Mouse (Mus musculus): ENCODE results near the gene Efna5. TPM values are rescaled to one million over a fixed set of nuclear protein-coding genes. Genes with fewer than 3 reads are reported as not detected.

Gene Efna5
- polyA plus RNA-seq, 1 experiment: 1.9 TPM

DNA sequence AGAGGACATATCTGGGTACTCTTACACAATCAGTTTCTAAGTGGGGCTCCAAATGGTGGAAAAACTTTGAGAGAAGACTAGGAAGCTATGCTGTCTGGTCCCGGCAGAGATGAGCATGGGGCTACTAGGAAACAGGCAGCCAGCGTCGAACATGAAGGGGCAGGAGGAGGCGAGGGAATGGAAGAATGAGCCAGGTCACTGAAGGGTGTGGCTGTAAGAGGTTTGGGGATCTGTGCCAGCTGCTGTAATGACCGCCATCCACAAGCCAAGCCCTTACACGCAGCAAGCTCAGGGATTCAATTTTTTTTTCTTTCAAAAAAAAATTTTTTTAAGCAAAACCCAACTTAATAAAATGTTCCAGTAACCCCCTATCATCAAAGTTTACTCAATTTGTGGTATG lies 74.5 kb downstream of the Efna5 start:
- no peak overlapping the region for H3K4me3 ChIP-seq (ENCODE audit: control insufficient read depth, insufficient read depth, low read length)
- no peaks in the 10 kb centered on the region for H3K4me1 ChIP-seq (replicated peaks; ENCODE audit: control insufficient read depth, insufficient read depth, low read length)
- 93% methylated on average over 6 of the region's 6 CpGs for WGBS
- no peak overlapping the region for H3K27ac ChIP-seq (ENCODE audit: control insufficient read depth, insufficient read depth, low read length)
- no peaks in the 10 kb centered on the region for H3K27me3 ChIP-seq (ENCODE audit: control insufficient read depth, insufficient read depth, low read length)
- no peak for DNase-seq
- no peaks in the 10 kb centered on the region for H3K36me3 ChIP-seq (ENCODE audit: control insufficient read depth, insufficient read depth, low read length)
- no peak for TF ChIP-seq CTCF (IDR thresholded peaks at IDR 0.05; ENCODE audit: borderline replicate concordance, control insufficient read depth, extremely low read depth, insufficient read depth, low read length, poor library complexity)
- no peak for TF ChIP-seq POLR2A (IDR thresholded peaks at IDR 0.05; ENCODE audit: control insufficient read depth, extremely low read depth, insufficient read depth, low read length, poor library complexity)

DNA sequence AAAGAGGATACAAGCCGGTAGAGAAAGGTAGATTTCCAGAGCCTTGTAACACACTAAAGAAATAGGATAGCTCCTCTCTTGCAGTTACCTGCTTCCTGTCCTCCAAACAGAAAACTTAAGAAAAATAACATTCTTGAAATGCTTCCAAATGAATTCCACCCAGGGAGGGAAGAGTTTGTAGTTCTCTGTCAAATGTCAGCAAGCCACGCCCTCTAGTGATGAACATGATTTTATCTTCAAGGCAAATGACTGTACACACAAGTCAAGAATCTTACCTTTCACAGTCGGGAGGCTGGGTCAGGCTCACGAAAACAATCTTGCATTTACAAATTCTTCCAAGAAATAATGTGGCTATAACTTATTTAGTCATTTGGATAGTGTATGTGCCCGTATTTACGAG lies 78.4 kb downstream of the Efna5 start:
- H3K27me3 ChIP-seq (ENCODE audit: control insufficient read depth, insufficient read depth, low read length): no peaks in the 10 kb centered on the region
- no peaks in the 10 kb centered on the region for H3K4me1 ChIP-seq (replicated peaks; ENCODE audit: control insufficient read depth, insufficient read depth, low read length)
- no peaks in the 10 kb centered on the region for H3K36me3 ChIP-seq (ENCODE audit: control insufficient read depth, insufficient read depth, low read length)
- H3K4me3 ChIP-seq (ENCODE audit: control insufficient read depth, insufficient read depth, low read length): no peak overlapping the region
- no peak overlapping the region for H3K27ac ChIP-seq (ENCODE audit: control insufficient read depth, insufficient read depth, low read length)
- no peak for TF ChIP-seq CTCF (IDR thresholded peaks at IDR 0.05; ENCODE audit: borderline replicate concordance, control insufficient read depth, extremely low read depth, insufficient read depth, low read length, poor library complexity)
- TF ChIP-seq POLR2A (IDR thresholded peaks at IDR 0.05; ENCODE audit: control insufficient read depth, extremely low read depth, insufficient read depth, low read length, poor library complexity): no peak
- no peak for DNase-seq
- WGBS: 76% methylated on average over 6 of the region's 6 CpGs

DNA sequence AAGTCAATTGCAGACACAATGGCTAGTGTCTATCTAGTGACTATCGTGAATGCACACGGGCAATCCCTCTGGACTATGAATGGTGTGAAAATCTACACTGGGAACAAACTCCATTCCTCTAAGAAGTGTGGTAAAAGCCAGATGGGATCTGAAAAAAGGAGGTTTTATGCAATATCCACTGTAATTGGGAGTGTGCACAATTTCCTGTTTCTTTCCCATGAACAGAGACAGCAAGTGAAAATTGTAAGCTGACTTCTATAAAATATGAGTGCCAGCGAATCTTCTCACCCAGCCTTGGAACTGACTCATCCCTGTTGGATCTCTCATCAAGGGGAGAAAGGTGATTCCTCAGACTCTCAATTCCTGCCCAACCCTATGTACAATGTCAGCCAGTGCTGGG lies 83.8 kb downstream of the Efna5 start:
- Histone ChIP-seq H3K27ac (ENCODE audit: control insufficient read depth, insufficient read depth, low read length) (no peak overlapping the region), H3K4me3 (ENCODE audit: control insufficient read depth, insufficient read depth, low read length) (no peak overlapping the region), H3K4me1 (replicated peaks; ENCODE audit: control insufficient read depth, insufficient read depth, low read length) (no peaks in the 10 kb centered on the region), H3K27me3 (ENCODE audit: control insufficient read depth, insufficient read depth, low read length) (no peaks in the 10 kb centered on the region), H3K36me3 (ENCODE audit: control insufficient read depth, insufficient read depth, low read length) (no peaks in the 10 kb centered on the region)
- 95% methylated on average over 3 of the region's 3 CpGs for WGBS
- no peak for DNase-seq
- no peak for TF ChIP-seq CTCF (IDR thresholded peaks at IDR 0.05; ENCODE audit: borderline replicate concordance, control insufficient read depth, extremely low read depth, insufficient read depth, low read length, poor library complexity)
- TF ChIP-seq POLR2A (IDR thresholded peaks at IDR 0.05; ENCODE audit: control insufficient read depth, extremely low read depth, insufficient read depth, low read length, poor library complexity): no peak

DNA sequence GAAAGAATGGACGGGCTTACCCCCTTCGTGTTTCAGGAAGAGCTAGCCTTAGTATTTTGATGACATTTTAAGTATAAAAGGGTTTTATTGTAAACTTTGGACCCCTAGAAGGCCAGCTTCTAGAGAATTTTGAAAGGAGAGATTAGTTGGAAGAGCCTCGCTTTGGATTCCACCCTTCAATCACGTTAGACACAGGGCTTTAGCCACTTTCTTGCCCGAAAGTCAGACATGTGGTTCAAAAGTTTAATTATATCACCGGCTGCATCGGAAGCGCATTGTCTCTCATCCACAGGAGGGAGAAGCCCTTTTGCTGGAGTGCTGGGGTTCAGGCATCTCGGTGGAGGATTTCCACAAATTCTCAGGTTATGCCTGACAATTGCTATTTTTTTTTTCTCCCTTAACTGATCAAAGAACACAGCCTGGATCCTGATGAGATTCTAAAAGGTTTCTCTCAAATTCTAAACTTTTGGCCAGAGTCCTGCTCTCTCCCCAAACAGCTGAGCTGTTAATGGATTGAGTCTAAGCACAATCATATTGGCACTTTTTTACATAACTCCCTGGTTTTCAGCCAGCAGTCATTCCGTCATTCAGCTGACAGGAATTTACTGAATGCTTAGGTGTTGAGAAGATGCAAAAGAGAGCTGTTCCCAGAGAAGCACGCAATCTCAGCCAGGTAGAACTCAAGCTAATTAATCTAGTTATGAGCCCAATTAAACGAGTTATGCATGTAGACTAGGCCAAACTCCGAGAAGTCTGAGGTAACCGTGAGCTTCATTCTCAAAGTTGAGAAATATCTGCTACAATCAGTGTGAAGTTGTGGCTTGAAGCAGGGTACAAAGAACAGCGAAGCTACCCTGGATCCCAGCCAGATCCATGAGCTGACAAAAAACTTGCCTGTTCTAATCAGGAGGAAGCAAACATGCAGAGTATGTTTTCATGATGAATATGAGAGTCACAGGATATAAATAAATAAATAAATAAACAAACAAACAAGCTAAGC lies 91.5 kb downstream of the Efna5 start:
- no peaks in the 10 kb centered on the region for H3K36me3 ChIP-seq (ENCODE audit: control insufficient read depth, insufficient read depth, low read length)
- no peaks in the 10 kb centered on the region for H3K27me3 ChIP-seq (ENCODE audit: control insufficient read depth, insufficient read depth, low read length)
- H3K4me3 ChIP-seq (ENCODE audit: control insufficient read depth, insufficient read depth, low read length): no peak overlapping the region
- TF ChIP-seq POLR2A (IDR thresholded peaks at IDR 0.05; ENCODE audit: control insufficient read depth, extremely low read depth, insufficient read depth, low read length, poor library complexity) (no peak), CTCF (IDR thresholded peaks at IDR 0.05; ENCODE audit: borderline replicate concordance, control insufficient read depth, extremely low read depth, insufficient read depth, low read length, poor library complexity) (no peak)
- no peak overlapping the region for H3K27ac ChIP-seq (ENCODE audit: control insufficient read depth, insufficient read depth, low read length)
- H3K4me1 ChIP-seq (replicated peaks; ENCODE audit: control insufficient read depth, insufficient read depth, low read length): no peaks in the 10 kb centered on the region
- DNase-seq: no peak
- WGBS: 88% methylated on average over 15 of the region's 15 CpGs

DNA sequence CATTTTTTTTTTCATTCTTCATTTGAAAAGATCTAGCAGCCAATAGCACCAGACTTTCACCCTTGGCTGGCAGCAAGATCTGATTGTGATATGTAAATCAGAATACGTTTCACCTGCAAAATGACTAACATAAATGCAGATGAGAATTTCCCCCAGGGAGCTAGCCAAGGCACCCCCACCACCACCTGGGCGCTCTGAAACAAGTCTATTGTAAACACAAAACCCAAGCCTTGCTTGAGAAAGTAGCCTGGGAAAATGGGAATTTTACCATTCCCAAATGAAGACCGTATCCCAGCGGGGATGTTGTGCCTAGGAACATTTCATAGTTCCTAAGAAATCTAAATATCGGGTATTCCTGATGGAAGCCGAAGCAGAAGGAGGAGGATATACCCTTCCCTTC lies 92.3 kb downstream of the Efna5 start:
- TF ChIP-seq CTCF (IDR thresholded peaks at IDR 0.05; ENCODE audit: borderline replicate concordance, control insufficient read depth, extremely low read depth, insufficient read depth, low read length, poor library complexity): no peak
- TF ChIP-seq POLR2A (IDR thresholded peaks at IDR 0.05; ENCODE audit: control insufficient read depth, extremely low read depth, insufficient read depth, low read length, poor library complexity): no peak
- WGBS: 89% methylated on average over 6 of the region's 6 CpGs

DNA sequence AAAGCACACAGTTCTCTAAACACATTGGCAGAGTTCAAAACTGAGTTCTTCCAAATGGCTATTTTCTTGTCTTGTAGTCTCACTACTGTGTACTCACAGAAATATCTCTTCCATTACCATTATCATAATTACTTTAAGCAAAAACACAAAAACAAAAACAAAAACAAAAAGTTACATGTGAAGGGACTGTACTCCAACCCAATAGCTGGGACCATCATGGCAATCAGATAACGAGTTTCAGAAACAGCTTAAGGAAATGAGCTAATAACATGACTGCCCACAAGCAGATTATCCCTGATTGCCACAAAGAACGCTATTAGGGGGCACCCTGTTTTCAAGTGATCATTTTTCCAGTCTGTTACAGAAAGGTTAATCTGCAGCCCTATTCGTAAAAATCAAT lies 93.3 kb downstream of the Efna5 start:
- H3K4me3 ChIP-seq (ENCODE audit: control insufficient read depth, insufficient read depth, low read length): no peak overlapping the region
- no peak for TF ChIP-seq POLR2A (IDR thresholded peaks at IDR 0.05; ENCODE audit: control insufficient read depth, extremely low read depth, insufficient read depth, low read length, poor library complexity)
- no peak for TF ChIP-seq CTCF (IDR thresholded peaks at IDR 0.05; ENCODE audit: borderline replicate concordance, control insufficient read depth, extremely low read depth, insufficient read depth, low read length, poor library complexity)
- no peaks in the 10 kb centered on the region for H3K27me3 ChIP-seq (ENCODE audit: control insufficient read depth, insufficient read depth, low read length)
- H3K36me3 ChIP-seq (ENCODE audit: control insufficient read depth, insufficient read depth, low read length): no peaks in the 10 kb centered on the region
- WGBS: 88% methylated on average over 3 of the region's 3 CpGs
- H3K4me1 ChIP-seq (replicated peaks; ENCODE audit: control insufficient read depth, insufficient read depth, low read length): no peaks in the 10 kb centered on the region
- H3K27ac ChIP-seq (ENCODE audit: control insufficient read depth, insufficient read depth, low read length): no peak overlapping the region
- no peak for DNase-seq

More for the DNA sequence above, 92.3 kb downstream of the Efna5 start:
- Histone ChIP-seq H3K27ac (ENCODE audit: control insufficient read depth, insufficient read depth, low read length) (no peak overlapping the region), H3K27me3 (ENCODE audit: control insufficient read depth, insufficient read depth, low read length) (no peaks in the 10 kb centered on the region), H3K4me1 (replicated peaks; ENCODE audit: control insufficient read depth, insufficient read depth, low read length) (no peaks in the 10 kb centered on the region), H3K4me3 (ENCODE audit: control insufficient read depth, insufficient read depth, low read length) (no peak overlapping the region), H3K36me3 (ENCODE audit: control insufficient read depth, insufficient read depth, low read length) (no peaks in the 10 kb centered on the region)
- DNase-seq: no peak
